8 mouse cellular contexts compared by ENCODE assay signal in genomic region chr5:63906149-63907093, GRCm38 (mm10).
DNase-seq lines count a peak whose midpoint lies in the region; ATAC-seq and TF ChIP-seq lines count a peak whose summit lies in the region.

No protein-coding gene starts in this region.

- H3K9ac ChIP-seq in heart, embryonic 13.5 days: no peak overlapping the region
- H3K9ac ChIP-seq in liver, embryonic 14.5 days (replicated peaks): no peak overlapping the region
- no peak overlapping the region for H3K9ac ChIP-seq in neural tube, embryonic 11.5 days (ENCODE audit: low read length)
- H3K9ac ChIP-seq in stomach, embryonic 16.5 days (ENCODE audit: low read length): no peak overlapping the region

- TF ChIP-seq EP300 in liver, embryonic 14.5 days (IDR thresholded peaks at IDR 0.05; ENCODE audit: low read depth): no peak

- no peak overlapping the region for H3ac ChIP-seq in C2C12 (ENCODE audit: control insufficient read depth, insufficient read length, low read depth)

- peaks cover 11% of the 10 kb centered on the region; the same call in 1 of the 2 replicates for H3K4me1 ChIP-seq in heart, embryonic 13.5 days
- peaks cover 0 to 2% of the 10 kb centered on the region in 2 experiments; a peak in 2 of 4 replicates for H3K4me1 ChIP-seq in liver, embryonic 14.5 days (replicated peaks; ENCODE audit: control insufficient read depth in 2 of 2, insufficient read depth in 2 of 2, low read length in 1 of 2)
- H3K4me1 ChIP-seq in neural tube, embryonic 11.5 days (ENCODE audit: control insufficient read depth, insufficient read depth, low read length): no peaks in the 10 kb centered on the region
- H3K4me1 ChIP-seq in stomach, embryonic 16.5 days (ENCODE audit: control insufficient read depth, insufficient read depth, low read length): no peaks in the 10 kb centered on the region

- peak overlapping the region; percentile 25; the same call in 1 of the 2 replicates for H3K4me2 ChIP-seq in heart, embryonic 13.5 days
- no peak overlapping the region for H3K4me2 ChIP-seq in liver, embryonic 14.5 days (ENCODE audit: low read depth)
- no peak overlapping the region for H3K4me2 ChIP-seq in neural tube, embryonic 11.5 days (ENCODE audit: low read depth)
- H3K4me2 ChIP-seq in stomach, embryonic 16.5 days (ENCODE audit: low read depth, low read length): no peak overlapping the region

- DNase-seq in brain, adult 2 months (ENCODE audit: low read depth, low spot score): peak; percentile 91
- DNase-seq in kidney, postnatal 25 days: peak; percentile 72 to 83
- peak; percentile 47 to 52 (median 49) for DNase-seq in liver, embryonic 14.5 days (ENCODE audit: low read depth in 3 of 3, low spot score in 3 of 3)
- peak; percentile 84 for DNase-seq in neural tube, embryonic 11.5 days (ENCODE audit: low spot score)

- H3K27ac ChIP-seq in heart, embryonic 13.5 days (replicated peaks): no peak overlapping the region
- no peak overlapping the region for H3K27ac ChIP-seq in liver, embryonic 14.5 days
- no peak overlapping the region for H3K27ac ChIP-seq in neural tube, embryonic 11.5 days (ENCODE audit: low read depth, low read length)
- H3K27ac ChIP-seq in stomach, embryonic 16.5 days (ENCODE audit: low read length): no peak overlapping the region

- peak; percentile 90 for ATAC-seq in erythroid progenitor cell, adult 5-6 weeks (replicated peaks; ENCODE audit: low FRiP score, poor library complexity, severe bottlenecking)
- no peak for ATAC-seq in heart, embryonic 13.5 days (ENCODE audit: extremely low read depth, insufficient number of reproducible peaks, low FRiP score, low TSS enrichment)
- peak; percentile 37; the same call in 1 of the 2 replicates for ATAC-seq in liver, embryonic 14.5 days (ENCODE audit: insufficient read depth)
- peak; percentile 77 for ATAC-seq in neural tube, embryonic 11.5 days (ENCODE audit: insufficient read depth, low FRiP score, low TSS enrichment)
- ATAC-seq in stomach, embryonic 16.5 days (ENCODE audit: insufficient read depth, low FRiP score): peak; percentile 70; the same call in 1 of the 2 replicates

- 37% methylated on average over 13 of the region's 13 CpGs for WGBS in heart, embryonic 13.5 days
- WGBS in liver, embryonic 14.5 days (ENCODE audit: insufficient replicate concordance): 37% methylated on average over 13 of the region's 13 CpGs
- WGBS in neural tube, embryonic 11.5 days: 42% methylated on average over 13 of the region's 13 CpGs
- 32% methylated on average over 13 of the region's 13 CpGs for WGBS in stomach, embryonic 16.5 days

- no peaks in the 10 kb centered on the region for H3K9me3 ChIP-seq in heart, embryonic 13.5 days
- H3K9me3 ChIP-seq in liver, embryonic 14.5 days (ENCODE audit: control insufficient read depth, low read length): no peaks in the 10 kb centered on the region
- no peaks in the 10 kb centered on the region for H3K9me3 ChIP-seq in neural tube, embryonic 11.5 days (ENCODE audit: control insufficient read depth, low read length)
- H3K9me3 ChIP-seq in stomach, embryonic 16.5 days (replicated peaks; ENCODE audit: control insufficient read depth, low read length): no peaks in the 10 kb centered on the region

- no peaks in the 10 kb centered on the region for H3K36me3 ChIP-seq in C2C12 (ENCODE audit: control insufficient read depth, insufficient read depth)
- no peaks in the 10 kb centered on the region for H3K36me3 ChIP-seq in heart, embryonic 13.5 days
- no peaks in the 10 kb centered on the region for H3K36me3 ChIP-seq in liver, embryonic 14.5 days (replicated peaks; ENCODE audit: control insufficient read depth, insufficient read depth, low read depth)
- H3K36me3 ChIP-seq in neural tube, embryonic 11.5 days (ENCODE audit: control insufficient read depth, insufficient read depth, low read length): no peaks in the 10 kb centered on the region
- no peaks in the 10 kb centered on the region for H3K36me3 ChIP-seq in stomach, embryonic 16.5 days (ENCODE audit: control insufficient read depth, insufficient read depth, low read length)

- H3K79me3 ChIP-seq in C2C12 (ENCODE audit: low read depth): no peaks in the 10 kb centered on the region

- no peaks in the 10 kb centered on the region for H3K79me2 ChIP-seq in C2C12 (ENCODE audit: control insufficient read depth, insufficient read depth)

- peak; percentile 80 for TF ChIP-seq CTCF in C2C12 (IDR thresholded peaks at IDR 0.05; ENCODE audit: control insufficient read depth, insufficient read depth, insufficient read length)
- peak; percentile 95 for TF ChIP-seq CTCF in liver, embryonic 14.5 days (IDR thresholded peaks at IDR 0.05; ENCODE audit: low read depth)

- no peaks in the 10 kb centered on the region for H3K27me3 ChIP-seq in C2C12 (ENCODE audit: control insufficient read depth, insufficient read depth, insufficient read length)
- H3K27me3 ChIP-seq in heart, embryonic 13.5 days (replicated peaks): peaks cover 54% of the 10 kb centered on the region
- no peaks in the 10 kb centered on the region for H3K27me3 ChIP-seq in liver, embryonic 14.5 days (ENCODE audit: control insufficient read depth, insufficient read depth, low read length)
- no peaks in the 10 kb centered on the region for H3K27me3 ChIP-seq in neural tube, embryonic 11.5 days (ENCODE audit: control insufficient read depth, insufficient read depth, low read length)
- no peaks in the 10 kb centered on the region for H3K27me3 ChIP-seq in stomach, embryonic 16.5 days (ENCODE audit: control insufficient read depth, insufficient read depth, low read length)

- no peak overlapping the region for H3K4me3 ChIP-seq in C2C12 (ENCODE audit: insufficient read depth, poor library complexity, severe bottlenecking)
- no peak overlapping the region for H3K4me3 ChIP-seq in heart, embryonic 13.5 days
- no peak overlapping the region for H3K4me3 ChIP-seq in liver, embryonic 14.5 days (ENCODE audit: insufficient read depth in 1 of 2, low read depth in 2 of 2, low read length in 2 of 2)
- H3K4me3 ChIP-seq in neural tube, embryonic 11.5 days (ENCODE audit: low read depth, low read length): no peak overlapping the region
- no peak overlapping the region for H3K4me3 ChIP-seq in stomach, embryonic 16.5 days (replicated peaks; ENCODE audit: low read length)

TF ChIP-seq in C2C12, 6 proteins besides CTCF, POLR2A, EP300 and RAD21:
- no peak for TF ChIP-seq MYOD1 (IDR thresholded peaks at IDR 0.05; ENCODE audit: control insufficient read depth, insufficient read length, low read depth)
- no peak for TF ChIP-seq MAX (IDR thresholded peaks at IDR 0.05)
- TF ChIP-seq CEBPB (IDR thresholded peaks at IDR 0.05; ENCODE audit: low read depth): no peak
- no peak for TF ChIP-seq FOSL1 (IDR thresholded peaks at IDR 0.05; ENCODE audit: insufficient read depth, low read length, poor library complexity, severe bottlenecking)
- TF ChIP-seq USF1 (IDR thresholded peaks at IDR 0.05; ENCODE audit: low read depth): no peak
- no peak for TF ChIP-seq MYOG (IDR thresholded peaks at IDR 0.05; ENCODE audit: control insufficient read depth, extremely low read depth, insufficient read length)
